Mouse (Mus musculus): ENCODE data around the gene Slx1b. TPM values are rescaled to one million over a fixed set of nuclear protein-coding genes. Genes with fewer than 3 reads are reported as not detected.
"Not testable (repeated sequence)": the region's sequence is repeated elsewhere in the genome, so short reads cannot be mapped to it uniquely, and the experiment has no call there.

Gene Slx1b
- total RNA-seq, 2 experiments from 2014 or later: 2.7 to 3.3 TPM

DNA sequence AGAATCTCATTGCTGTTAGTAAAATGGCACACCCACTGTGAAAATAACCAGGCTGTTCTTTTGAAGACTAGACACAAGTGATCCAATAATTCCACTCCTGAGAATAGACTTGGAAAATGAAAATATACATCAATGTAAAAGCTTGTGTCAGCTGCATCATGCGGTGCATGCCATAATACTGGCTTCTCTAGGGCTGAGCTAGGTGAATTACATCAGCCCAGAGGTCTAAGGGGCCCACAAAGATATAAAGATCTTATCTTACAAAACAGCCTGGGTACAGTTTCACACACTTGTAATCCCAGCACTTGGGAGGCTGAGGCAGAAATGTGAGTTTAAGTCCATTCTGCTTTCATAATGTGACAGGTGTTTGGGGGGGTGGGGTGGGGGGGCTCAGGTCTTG is 38.1 kb downstream of the Slx1b start:
- DNase-seq: no peak
- no peak for TF ChIP-seq CTCF (IDR thresholded peaks at IDR 0.05)
- intact Hi-C loops (cut with DNase I): no loop called here
- H3K27ac ChIP-seq: no peak overlapping the region
- H3K4me3 ChIP-seq: no peak overlapping the region

DNA sequence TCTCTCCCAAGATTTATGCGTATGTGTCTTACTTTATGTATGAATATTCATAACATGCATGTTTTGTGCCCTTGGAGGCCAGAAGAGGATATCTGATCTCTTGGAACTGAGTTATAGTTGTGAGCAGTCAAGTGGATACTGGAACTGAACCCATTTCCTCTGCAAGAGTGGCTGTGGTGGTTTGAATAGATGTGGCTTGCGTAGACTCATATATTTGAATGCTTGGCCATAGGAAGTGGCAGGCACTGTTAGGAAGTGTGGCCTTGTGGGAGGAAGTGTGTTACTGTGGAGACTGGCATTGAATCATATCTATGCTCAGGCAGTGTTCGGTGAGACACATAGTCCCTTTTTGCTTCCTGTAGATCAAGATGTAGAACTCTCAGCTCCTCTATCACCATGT is 39.9 kb downstream of the Slx1b start:
- no peak for DNase-seq
- intact Hi-C loops (cut with DNase I): no loop called here
- Histone ChIP-seq H3K27ac (peak overlapping the region; percentile 24; the same call in 1 of the 2 replicates), H3K4me3 (no peak overlapping the region)
- TF ChIP-seq CTCF (IDR thresholded peaks at IDR 0.05): no peak

DNA sequence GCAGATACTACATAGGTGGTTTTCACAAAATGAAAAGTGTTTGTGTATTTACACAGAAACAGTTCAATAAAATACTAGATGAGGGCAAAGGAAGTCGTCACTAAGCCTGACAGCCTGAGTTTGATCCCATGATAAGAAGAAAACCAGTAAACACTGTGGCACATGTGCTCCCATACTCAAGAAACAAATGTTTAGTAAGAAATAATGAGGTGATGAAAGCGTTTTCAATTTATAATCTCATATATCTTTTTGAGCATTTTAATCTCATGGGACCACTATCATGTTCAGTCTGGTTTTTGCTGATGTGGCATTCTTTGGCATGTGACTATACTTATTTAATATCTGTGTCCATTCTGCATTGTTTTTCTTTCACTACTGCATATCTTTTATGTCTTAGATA is 41.6 kb downstream of the Slx1b start:
- Histone ChIP-seq H3K4me3 (no peak overlapping the region), H3K27ac (no peak overlapping the region)
- no peak for DNase-seq
- intact Hi-C loops (cut with DNase I): no loop called here
- no peak for TF ChIP-seq CTCF (IDR thresholded peaks at IDR 0.05)

DNA sequence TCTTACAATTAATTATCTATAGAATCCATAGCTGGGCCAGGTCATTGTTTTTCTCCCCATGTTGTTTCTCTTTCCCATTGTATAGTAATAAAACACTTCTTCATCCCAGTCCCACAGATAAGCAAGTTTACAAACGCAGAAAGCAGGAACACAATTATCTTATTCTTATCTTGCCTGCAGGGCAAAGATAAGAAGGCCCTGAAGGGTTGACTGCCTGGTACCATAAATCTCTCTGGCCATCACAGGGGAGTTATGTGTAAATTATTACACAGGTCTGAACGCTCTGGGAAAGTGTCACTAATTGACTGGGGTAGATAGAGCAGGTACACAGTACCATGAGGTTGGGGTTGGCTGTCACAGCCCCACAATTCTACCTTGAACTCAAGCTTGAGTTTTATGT is 44.7 kb downstream of the Slx1b start:
- H3K27ac ChIP-seq: no peak overlapping the region
- intact Hi-C loops (cut with DNase I): no loop called here
- no peak for TF ChIP-seq CTCF (IDR thresholded peaks at IDR 0.05)
- DNase-seq: no peak
- H3K4me3 ChIP-seq: no peak overlapping the region

DNA sequence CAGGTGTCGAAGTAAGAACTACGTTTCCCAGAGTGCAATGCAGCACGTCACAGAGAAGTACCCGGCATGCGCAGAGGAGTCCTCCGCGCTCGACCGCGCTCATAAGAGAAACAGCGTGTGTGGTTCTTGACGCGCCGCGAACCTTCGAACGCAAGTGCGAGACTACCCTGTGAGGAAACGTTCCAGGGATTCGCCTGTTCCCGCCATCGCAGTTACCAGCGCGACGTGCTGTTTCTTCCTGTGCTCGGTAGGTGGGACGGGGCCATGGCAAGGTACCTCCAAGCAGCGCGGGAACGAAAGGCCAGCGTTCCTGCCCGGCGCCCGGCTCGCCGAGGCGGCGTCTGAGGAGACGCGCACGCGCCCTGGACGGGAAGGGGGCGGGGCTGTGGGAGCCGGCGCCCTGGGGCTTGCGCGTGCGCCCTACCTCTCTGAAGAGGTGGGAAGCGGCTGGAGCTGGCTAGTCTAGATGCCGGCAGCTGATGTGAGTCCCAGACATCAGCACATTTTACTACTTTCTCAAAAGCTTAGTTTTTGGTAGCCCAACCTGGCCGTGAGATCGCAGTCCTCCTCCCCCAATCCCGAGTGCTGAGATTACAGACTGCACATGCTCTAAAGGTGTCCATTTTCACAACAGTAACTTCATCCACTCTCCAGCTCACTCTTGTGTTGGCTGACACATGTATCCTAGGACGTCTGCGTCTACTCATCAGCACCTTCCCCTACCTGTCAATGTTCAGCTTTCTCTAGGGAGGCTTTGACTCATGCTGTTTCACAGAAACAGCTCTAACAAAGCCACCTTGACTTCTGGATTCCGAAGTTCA is 46.1 kb downstream of the Slx1b start, which contains the start of gene Sgf29:
Sgf29 (plus strand) TSS at position 79 of the 821 bp plus-strand sequence.
- DNase-seq: peak; percentile 96
- no peak for TF ChIP-seq CTCF (IDR thresholded peaks at IDR 0.05)
- intact Hi-C loops (cut with DNase I): no loop called here

DNA sequence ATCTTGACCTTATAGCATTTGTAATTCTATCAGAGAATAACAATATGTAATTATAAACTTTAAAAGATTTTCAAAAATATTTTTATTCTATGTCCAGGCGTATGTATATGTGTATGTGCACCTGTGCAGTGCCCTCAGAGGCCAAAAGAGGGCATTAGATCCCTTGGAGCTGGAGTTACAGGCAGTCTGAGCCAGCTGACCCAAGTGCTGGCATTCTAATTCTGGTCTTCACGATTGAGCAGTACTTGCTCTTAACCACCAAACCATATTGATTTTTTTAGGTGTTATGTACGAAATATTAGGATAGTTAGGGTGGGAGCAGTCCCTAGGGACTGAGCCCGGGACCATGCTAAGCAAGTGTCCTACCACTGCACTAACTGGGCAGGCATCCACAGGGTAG is 47.1 kb downstream of the Slx1b start:
- intact Hi-C loops (cut with DNase I): no loop called here
- peak; percentile 39; the same call in 1 of the 2 replicates for TF ChIP-seq CTCF (IDR thresholded peaks at IDR 0.05)
- Histone ChIP-seq H3K4me3 (peak overlapping the region; percentile 91), H3K27ac (peak overlapping the region; percentile 97)
- DNase-seq: no peak

More for the DNA sequence above, 46.1 kb downstream of the Slx1b start, which contains the start of gene Sgf29:
- Histone ChIP-seq H3K4me3 (peak within 1 kb of the TSS; percentile 91), H3K27ac (peak within 1 kb of the TSS; percentile 97)

DNA sequence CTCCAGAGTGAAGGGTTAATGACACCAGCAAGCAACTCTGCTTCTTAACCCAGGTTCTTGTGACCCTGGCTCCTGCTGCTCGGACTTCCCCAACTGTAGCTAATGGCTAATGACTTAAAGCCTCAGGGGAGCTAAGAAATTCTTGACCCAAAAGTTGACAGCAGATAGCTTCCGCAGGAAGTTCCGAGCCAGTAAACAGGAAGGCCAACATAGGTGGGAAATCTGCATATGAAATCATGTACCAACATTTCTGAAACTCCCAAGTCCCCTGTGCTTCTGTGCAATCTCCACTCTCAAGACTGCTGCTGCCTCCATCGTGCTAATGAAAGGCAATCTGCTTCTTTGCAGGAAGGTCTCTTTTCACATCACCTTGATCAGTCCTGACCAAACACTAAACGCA is 49.9 kb downstream of the Slx1b start:
- peak overlapping the region; percentile 81 for H3K27ac ChIP-seq
- DNase-seq: no peak
- TF ChIP-seq CTCF (IDR thresholded peaks at IDR 0.05): no peak
- peak overlapping the region; percentile 32 for H3K4me3 ChIP-seq
- intact Hi-C loops (cut with DNase I): no loop called here

DNA sequence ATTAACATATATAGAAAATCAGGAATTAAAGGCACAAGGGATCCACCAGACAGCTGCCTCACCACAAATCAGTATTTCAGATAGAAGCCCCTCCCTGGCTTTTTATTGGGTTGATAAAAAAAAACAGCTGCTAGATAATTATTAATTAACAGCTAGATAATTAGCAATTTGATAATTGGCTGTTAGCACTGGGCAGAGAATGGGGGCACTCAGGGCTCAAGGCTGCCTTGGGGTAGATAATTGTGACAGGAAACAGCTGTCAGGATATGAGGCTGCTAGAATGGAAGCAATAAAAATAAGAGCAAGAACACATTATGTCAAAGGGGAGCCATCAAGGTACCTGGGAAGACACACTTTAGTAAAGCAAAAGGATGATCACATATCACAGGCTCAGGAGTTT is 50.7 kb downstream of the Slx1b start:
- H3K4me3 ChIP-seq: no peak overlapping the region; the same call in 1 of the 2 replicates
- intact Hi-C loops (cut with DNase I): no loop called here
- DNase-seq: no peak
- no peak for TF ChIP-seq CTCF (IDR thresholded peaks at IDR 0.05)
- peak overlapping the region; percentile 76 for H3K27ac ChIP-seq

DNA sequence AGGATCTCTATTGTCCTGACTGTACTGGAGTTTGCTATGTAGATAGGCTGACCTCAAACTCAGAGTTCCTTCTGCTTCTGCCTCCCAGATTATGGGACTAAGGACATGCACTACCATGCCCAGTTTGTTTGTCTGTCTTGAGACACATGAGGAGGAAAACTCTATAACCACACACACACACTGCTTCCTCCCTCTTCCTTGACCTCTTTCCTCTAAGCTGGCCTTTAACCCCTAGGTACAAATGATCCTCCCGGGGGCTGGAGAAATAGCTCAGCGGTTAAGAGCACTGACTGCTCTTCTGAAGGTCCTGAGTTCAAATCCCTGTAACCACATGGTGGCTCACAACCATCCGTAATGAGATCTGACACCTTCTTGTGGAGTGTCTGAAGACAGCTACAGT is 51.2 kb downstream of the Slx1b start:
- TF ChIP-seq CTCF (IDR thresholded peaks at IDR 0.05): no peak
- no peak for DNase-seq
- intact Hi-C loops (cut with DNase I): no loop called here
- Histone ChIP-seq H3K27ac (peak overlapping the region; percentile 76), H3K4me3 (no peak overlapping the region)

DNA sequence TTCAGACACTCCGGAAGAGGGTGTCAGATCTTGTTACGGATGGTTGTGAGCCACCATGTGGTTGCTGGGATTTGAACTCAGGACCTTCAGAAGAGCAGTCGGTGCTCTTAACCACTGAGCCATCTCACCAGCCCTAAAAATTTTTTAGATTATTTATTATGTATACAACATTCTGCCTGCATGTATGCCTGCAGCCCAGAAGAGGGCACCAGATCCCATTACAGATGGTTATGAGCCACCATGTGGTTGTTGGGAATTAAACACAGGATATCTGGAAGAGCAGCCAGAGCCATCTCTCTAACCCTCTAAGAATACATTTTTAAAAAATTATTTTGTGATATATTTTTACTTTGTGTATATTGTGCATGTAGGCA is 52.4 kb downstream of the Slx1b start:
- intact Hi-C loops (cut with DNase I): loop anchor here (1.0 kb wide), 1 partner anchor 50 kb away; no protein-coding TSS in a partner anchor
- not testable (repeated sequence) for H3K4me3 ChIP-seq, DNase-seq
- peak; percentile 73 for TF ChIP-seq CTCF (IDR thresholded peaks at IDR 0.05)
- H3K27ac ChIP-seq: peak overlapping the region; percentile 76; the same call in 1 of the 2 replicates

DNA sequence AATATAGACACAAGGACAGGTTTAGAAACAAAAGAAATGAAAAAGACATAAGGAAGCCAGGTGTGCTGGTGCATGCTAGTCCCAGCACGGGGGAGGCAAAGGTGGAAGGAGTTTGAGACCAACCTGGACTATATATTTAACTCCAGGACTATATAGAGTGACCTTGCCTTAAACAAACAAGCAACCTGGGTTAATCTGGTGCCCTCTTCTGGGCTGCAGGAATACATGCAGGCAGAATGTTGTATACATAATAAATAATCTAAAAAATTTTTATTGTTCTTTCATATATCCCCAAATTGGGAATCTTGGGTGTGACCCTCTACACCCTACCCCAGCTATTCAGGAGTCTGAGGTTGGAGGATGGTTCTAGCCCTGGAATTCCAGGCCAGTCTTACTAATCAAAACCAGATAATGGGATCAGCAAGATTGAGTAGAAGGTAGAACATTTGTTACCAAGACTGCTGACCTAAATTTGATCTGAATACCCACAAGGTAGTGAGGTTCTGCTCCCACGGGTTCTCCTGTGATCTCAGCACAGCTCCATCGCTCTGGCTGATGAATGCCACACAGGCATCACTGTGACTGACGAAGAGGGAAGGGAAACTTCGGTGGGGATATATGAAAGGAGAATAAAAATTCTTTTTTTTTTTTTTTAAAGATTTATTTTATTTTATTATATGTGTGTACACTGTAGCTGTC is 52.9 kb downstream of the Slx1b start:
- Histone ChIP-seq H3K27ac (no peak overlapping the region; the same call in 1 of the 2 replicates), H3K4me3 (no peak overlapping the region)
- intact Hi-C loops (cut with DNase I): loop anchor here (1.0 kb wide), 1 partner anchor 51 kb away; no protein-coding TSS in a partner anchor
- peak; percentile 31; the same call in 1 of the 2 replicates for TF ChIP-seq CTCF (IDR thresholded peaks at IDR 0.05)
- DNase-seq: no peak

Other genes with a start within 250 kb of the Slx1b start
- over 10,000 TPM; 21,521 to 26,495 TPM for gene Atp2a1, start 232.7 kb downstream of the Slx1b start, total RNA-seq (2021)
- gene Sh2b1, start 220.4 kb downstream of the Slx1b start, total RNA-seq (2021): 10 to 100 TPM; 43.0 to 48.1 TPM
- gene Tufm, start 208.4 kb downstream of the Slx1b start, total RNA-seq (2021): 100 to 1,000 TPM; 111 to 141 TPM
- gene Atxn2l, start 192.3 kb downstream of the Slx1b start, total RNA-seq (2021): 10 to 100 TPM; 32.8 to 34.0 TPM
- 100 to 1,000 TPM; 153 to 163 TPM for gene Eif3c, start 129.4 kb downstream of the Slx1b start, total RNA-seq (2021)
- gene Apobr, start 110.8 kb downstream of the Slx1b start, total RNA-seq (2021): under 1 TPM; 0.38 to 0.78 TPM
- 10 to 100 TPM in 1 of 2 experiments, 1 to 10 TPM in 1; 9.1 to 13.4 TPM for gene Cln3, start 110.0 kb downstream of the Slx1b start, total RNA-seq (2021)
- not detected for gene Il27, start 100.8 kb downstream of the Slx1b start, total RNA-seq (2021)
- gene Nupr1, start 64.9 kb downstream of the Slx1b start, total RNA-seq (2021): 10 to 100 TPM in 1 of 2 experiments, 1 to 10 TPM in 1; 8.8 to 10.9 TPM
- 10 to 100 TPM; 30.0 to 34.1 TPM for gene Sgf29, start 46.5 kb downstream of the Slx1b start, total RNA-seq (2021)
- 10 to 100 TPM; 16.6 to 16.8 TPM for gene Sult1a1, start 19.4 kb downstream of the Slx1b start, total RNA-seq (2021)
- gene Bola2, start 383 bp downstream of the Slx1b start, total RNA-seq (2021): 10 to 100 TPM; 35.1 to 36.9 TPM
- gene Coro1a, start 12.0 kb upstream of the Slx1b start, total RNA-seq (2021): 1 to 10 TPM; 2.3 to 2.4 TPM
- 10 to 100 TPM; 22.3 to 22.4 TPM for gene Mapk3, start 63.8 kb upstream of the Slx1b start, total RNA-seq (2021)
- 1 to 10 TPM in 1 of 2 experiments, under 1 TPM in 1; 0.67 to 1.3 TPM for gene Gdpd3, start 70.5 kb upstream of the Slx1b start, total RNA-seq (2021)
- 10 to 100 TPM; 74.6 to 93.1 TPM for gene Ypel3, start 81.2 kb upstream of the Slx1b start, total RNA-seq (2021)
- gene Tbx6, start 85.7 kb upstream of the Slx1b start, total RNA-seq (2021): under 1 TPM; 0.42 to 0.48 TPM
- 10 to 100 TPM; 22.8 to 25.7 TPM for gene Ppp4c, start 96.7 kb upstream of the Slx1b start, total RNA-seq (2021)
- gene Fam57b, start 101.9 kb upstream of the Slx1b start, total RNA-seq (2021): 10 to 100 TPM; 61.1 to 64.6 TPM
- gene 4930451I11Rik, start 135.9 kb upstream of the Slx1b start, total RNA-seq (2021): not detected
- gene Doc2a, start 151.6 kb upstream of the Slx1b start, total RNA-seq (2021): not detected
- 1 to 10 TPM; 5.3 to 6.3 TPM for gene Hirip3, start 166.2 kb upstream of the Slx1b start, total RNA-seq (2021)
- 10 to 100 TPM in 1 of 2 experiments, 1 to 10 TPM in 1; 8.7 to 12.9 TPM for gene Ino80e, start 166.6 kb upstream of the Slx1b start, total RNA-seq (2021)
- 10 to 100 TPM; 22.3 to 23.5 TPM for gene Taok2, start 188.9 kb upstream of the Slx1b start, total RNA-seq (2021)
- gene Tmem219, start 227.1 kb upstream of the Slx1b start, total RNA-seq (2021): 10 to 100 TPM; 10.9 to 11.3 TPM
- gene Kctd13, start 233.1 kb upstream of the Slx1b start, total RNA-seq (2021): 1 to 10 TPM; 2.5 to 2.9 TPM

All from gastrocnemius, adult 2 months (tissue).